Mouse (Mus musculus) retina, embryonic 14.5 days (tissue): ENCODE data around the gene Epb41l3.

Source experiments
- DNase-seq: peaks from one replicate; pipeline ENCODE4 v3.0.0-alpha.2; 2015; ENCODE audit warnings: low spot score

Gene Epb41l3

GRCm38 (mm10) chr17:69075501-69076237 lies at the start of gene Epb41l3:
Epb41l3 (plus strand) TSS chr17:69075683.
- DNase-seq: peak; percentile 85

GRCm38 (mm10) chr17:69038760-69039675 lies 36.5 kb upstream of the Epb41l3 start:
- DNase-seq: no peak

GRCm38 (mm10) chr17:69041516-69041915 lies 34.0 kb upstream of the Epb41l3 start:
- no peak for DNase-seq

GRCm38 (mm10) chr17:69048826-69049225 lies 26.7 kb upstream of the Epb41l3 start:
- DNase-seq: no peak

GRCm38 (mm10) chr17:69054029-69054428 lies 21.5 kb upstream of the Epb41l3 start:
- DNase-seq: no peak

GRCm38 (mm10) chr17:69059760-69060159 lies 15.7 kb upstream of the Epb41l3 start:
- DNase-seq: no peak

- DNase-seq: no peak
Observed at GRCm38 (mm10) chr17:69060388-69060787, 15.1 kb upstream of the Epb41l3 start.

- no peak for DNase-seq
Observed at GRCm38 (mm10) chr17:69061883-69062745, 13.4 kb upstream of the Epb41l3 start.

- DNase-seq: no peak
Observed at GRCm38 (mm10) chr17:69067937-69068739, 7.3 kb upstream of the Epb41l3 start.

- no peak for DNase-seq
Observed at GRCm38 (mm10) chr17:69074095-69074494, 1.4 kb upstream of the Epb41l3 start.

GRCm38 (mm10) chr17:69076238-69076625 lies 749 bp downstream of the Epb41l3 start:
- peak; percentile 68 for DNase-seq

- peak; percentile 33 for DNase-seq
Observed at GRCm38 (mm10) chr17:69076747-69077543, 1.5 kb downstream of the Epb41l3 start.

GRCm38 (mm10) chr17:69077544-69077920 lies 2.0 kb downstream of the Epb41l3 start:
- DNase-seq: no peak

GRCm38 (mm10) chr17:69082316-69082715 lies 6.8 kb downstream of the Epb41l3 start:
- DNase-seq: no peak

- no peak for DNase-seq
Observed at GRCm38 (mm10) chr17:69091618-69092017, 16.1 kb downstream of the Epb41l3 start.

- DNase-seq: no peak
Observed at GRCm38 (mm10) chr17:69097068-69097467, 21.6 kb downstream of the Epb41l3 start.

- no peak for DNase-seq
Observed at GRCm38 (mm10) chr17:69097955-69098354, 22.5 kb downstream of the Epb41l3 start.

GRCm38 (mm10) chr17:69103326-69103725 lies 27.8 kb downstream of the Epb41l3 start:
- no peak for DNase-seq

GRCm38 (mm10) chr17:69105035-69105798 lies 29.7 kb downstream of the Epb41l3 start:
- DNase-seq: no peak
